Mouse (Mus musculus) cerebellum, adult 18-20 months (tissue): ENCODE measurements around the gene Ugt1a10.
"Not testable (repeated sequence)": the region's sequence is repeated elsewhere in the genome, so short reads cannot be mapped to it uniquely, and the experiment has no call there.

Experiments used
- DNase-seq, 2 experiments: peaks; one replicate each; pipeline ENCODE4 v3.0.0; 2021

The Ugt1a10 gene

GRCm38 (mm10) chr1:88215466-88216380 is 160.5 kb downstream of the Ugt1a10 start:
- no peak for DNase-seq

GRCm38 (mm10) chr1:88216551-88216950 is 161.4 kb downstream of the Ugt1a10 start:
- no peak for DNase-seq

GRCm38 (mm10) chr1:88217144-88217543 is 162.0 kb downstream of the Ugt1a10 start:
- no peak for DNase-seq

- DNase-seq, result no peak
Observed at GRCm38 (mm10) chr1:88217576-88217975, 162.4 kb downstream of the Ugt1a10 start.

GRCm38 (mm10) chr1:88218051-88218450 is 162.9 kb downstream of the Ugt1a10 start:
- no peak for DNase-seq

GRCm38 (mm10) chr1:88218591-88218990 is 163.4 kb downstream of the Ugt1a10 start:
- no peak for DNase-seq

GRCm38 (mm10) chr1:88219054-88219453 is 163.9 kb downstream of the Ugt1a10 start:
- no peak for DNase-seq

- no peak for DNase-seq
Observed at GRCm38 (mm10) chr1:88220336-88220735, 165.1 kb downstream of the Ugt1a10 start.

- no peak for DNase-seq
Observed at GRCm38 (mm10) chr1:88222216-88222615, 167.0 kb downstream of the Ugt1a10 start.

- not testable (repeated sequence) for DNase-seq
Observed at GRCm38 (mm10) chr1:88223011-88223515, 167.9 kb downstream of the Ugt1a10 start.

- DNase-seq, result peak in 1 of 2 experiments; percentile 3
Observed at GRCm38 (mm10) chr1:88223591-88223990, 168.4 kb downstream of the Ugt1a10 start.

- peak in 1 of 2 experiments; percentile 3 for DNase-seq
Observed at GRCm38 (mm10) chr1:88224029-88224776, 169.0 kb downstream of the Ugt1a10 start.

GRCm38 (mm10) chr1:88225301-88225700 is 170.1 kb downstream of the Ugt1a10 start:
- not testable (repeated sequence) for DNase-seq

GRCm38 (mm10) chr1:88225741-88226140 is 170.6 kb downstream of the Ugt1a10 start:
- DNase-seq, result no peak

GRCm38 (mm10) chr1:88226670-88227379 is 171.6 kb downstream of the Ugt1a10 start, which contains the start of gene Mroh2a:
Gene Mroh2a, plus strand, starts transcription at chr1:88226986.
- no peak for DNase-seq

- DNase-seq, result peak in 1 of 2 experiments; percentile 1
Observed at GRCm38 (mm10) chr1:88227482-88227881, 172.3 kb downstream of the Ugt1a10 start.

GRCm38 (mm10) chr1:88228121-88228520 is 172.9 kb downstream of the Ugt1a10 start:
- DNase-seq, result no peak

- no peak for DNase-seq
Observed at GRCm38 (mm10) chr1:88229566-88229965, 174.4 kb downstream of the Ugt1a10 start.

GRCm38 (mm10) chr1:88229986-88230385 is 174.8 kb downstream of the Ugt1a10 start:
- DNase-seq, result peak in 1 of 2 experiments; percentile 10

- DNase-seq, result no peak
Observed at GRCm38 (mm10) chr1:88230421-88230820, 175.2 kb downstream of the Ugt1a10 start.

GRCm38 (mm10) chr1:88230981-88231802 is 176.0 kb downstream of the Ugt1a10 start:
- no peak for DNase-seq
